Mouse (Mus musculus) urinary bladder, adult 2 months (tissue): ENCODE data around the gene Xk. TPM values are rescaled to one million over a fixed set of nuclear protein-coding genes. Genes with fewer than 3 reads are reported as not detected.
"Not testable (repeated sequence)": the region's sequence is repeated elsewhere in the genome, so short reads cannot be mapped to it uniquely, and the experiment has no call there.

Experiments
- DNase-seq: peaks from one replicate; pipeline ENCODE4 v3.0.0; 2022; ENCODE audit warnings: low spot score
- polyA plus RNA-seq: library from polyadenylated mRNA; depleted of rRNA; stranded (reverse); fragments of >200 nt; gene quantifications from 2 replicates; pipeline ENCODE4 v1.2.3, GENCODE M21; 2012; rRNA removed

Xk gene
- 13.8 and 16.7 TPM in 2 replicates for polyA plus RNA-seq

DNA sequence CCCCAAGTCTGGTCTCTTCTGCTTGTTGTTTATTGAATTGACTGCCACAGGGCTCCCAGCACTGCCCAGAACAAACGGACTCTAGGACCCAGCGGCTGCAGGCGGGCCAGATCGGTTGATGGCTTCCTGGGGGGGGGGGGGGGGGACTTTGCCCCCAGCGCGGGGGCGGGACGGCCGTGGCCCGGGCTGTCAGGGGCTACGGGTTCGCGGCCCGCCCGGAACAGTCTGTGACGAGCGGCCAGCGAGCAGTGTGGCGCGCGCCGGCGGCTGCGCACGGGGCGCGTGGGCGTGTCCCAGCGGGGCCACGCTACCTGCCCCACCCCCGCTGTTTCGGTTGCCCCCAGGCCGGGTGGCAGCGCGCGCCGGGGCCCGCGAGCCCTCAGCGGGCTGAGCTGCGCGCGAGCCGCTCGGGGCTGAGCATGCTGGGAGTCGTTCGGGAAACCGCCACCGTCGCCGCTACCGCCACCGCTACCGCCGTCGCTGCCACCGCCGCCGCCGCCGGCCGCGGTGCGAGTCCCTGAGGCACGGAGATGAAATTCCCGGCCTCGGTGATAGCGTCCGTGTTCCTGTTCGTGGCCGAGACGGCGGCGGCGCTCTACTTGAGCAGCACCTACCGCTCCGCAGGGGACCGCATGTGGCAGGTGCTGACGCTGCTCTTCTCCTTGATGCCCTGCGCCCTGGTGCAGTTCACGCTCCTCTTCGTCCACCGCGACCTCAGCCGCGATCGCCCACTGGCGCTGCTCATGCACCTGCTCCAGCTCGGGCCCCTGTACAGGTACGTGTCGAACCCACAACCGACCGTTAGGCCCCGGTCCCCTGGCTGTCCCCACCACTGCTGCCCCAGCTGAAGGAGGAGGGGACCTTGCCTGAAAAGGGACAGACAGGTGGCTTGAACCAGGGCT lies at the start of gene Xk:
TSS of gene Xk (plus strand) at position 297 of the 902 bp plus-strand sequence.
- peak; percentile 45 for DNase-seq

- DNase-seq = no peak
Observed at GRCm38 (mm10) chrX:9227105-9227504, 45.5 kb upstream of the Xk start.

- DNase-seq = no peak
Observed at GRCm38 (mm10) chrX:9240737-9241591, 31.6 kb upstream of the Xk start.

GRCm38 (mm10) chrX:9243381-9243864 lies 29.1 kb upstream of the Xk start:
- no peak for DNase-seq

- DNase-seq = no peak
Observed at GRCm38 (mm10) chrX:9244603-9245336, 27.8 kb upstream of the Xk start.

GRCm38 (mm10) chrX:9248911-9249310 lies 23.6 kb upstream of the Xk start:
- DNase-seq = no peak

DNA sequence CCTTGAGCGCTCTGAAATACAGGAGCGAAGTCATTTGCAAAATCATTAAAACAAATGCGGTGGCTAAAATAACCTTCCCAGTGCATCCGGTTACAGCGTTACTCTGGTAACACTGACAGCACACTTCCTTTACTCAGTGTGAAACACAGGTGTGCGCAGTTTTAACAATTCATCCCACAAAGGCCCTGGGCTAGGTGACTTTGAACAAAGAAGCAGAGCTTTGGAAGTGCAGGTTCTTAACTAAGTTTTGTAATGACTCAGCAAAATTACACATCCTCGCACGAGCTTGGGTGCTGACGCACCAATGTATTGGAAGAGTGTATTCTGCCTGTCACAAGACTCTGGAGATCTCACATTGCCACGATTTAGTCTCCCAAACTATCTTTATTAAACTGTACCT lies 18.6 kb upstream of the Xk start:
- no peak for DNase-seq

- DNase-seq = no peak
Observed at GRCm38 (mm10) chrX:9254901-9255300, 17.7 kb upstream of the Xk start.

DNA sequence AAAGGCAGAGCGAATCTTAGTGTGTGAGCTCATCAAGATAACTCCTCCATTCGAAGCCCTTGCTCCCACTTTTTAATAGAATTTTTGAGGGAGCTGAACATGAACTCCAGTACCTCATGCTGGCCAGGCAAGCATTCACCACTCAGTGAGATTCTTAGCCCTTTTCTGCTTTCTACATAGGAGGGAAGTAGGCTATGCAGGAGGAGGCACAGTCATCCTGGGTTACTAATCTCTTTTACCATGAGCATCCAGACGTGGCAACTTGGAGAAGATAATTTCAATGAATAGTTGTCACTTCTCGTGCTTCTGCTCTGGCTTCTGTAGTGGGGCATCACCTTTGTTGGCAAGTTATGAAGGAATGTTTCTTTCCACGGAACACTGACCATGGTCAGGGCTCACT lies 15.8 kb upstream of the Xk start, which contains the start of gene Gm14862:
TSS of gene Gm14862 (minus strand) at position 134 of the 400 bp plus-strand sequence.
- DNase-seq = no peak

DNA sequence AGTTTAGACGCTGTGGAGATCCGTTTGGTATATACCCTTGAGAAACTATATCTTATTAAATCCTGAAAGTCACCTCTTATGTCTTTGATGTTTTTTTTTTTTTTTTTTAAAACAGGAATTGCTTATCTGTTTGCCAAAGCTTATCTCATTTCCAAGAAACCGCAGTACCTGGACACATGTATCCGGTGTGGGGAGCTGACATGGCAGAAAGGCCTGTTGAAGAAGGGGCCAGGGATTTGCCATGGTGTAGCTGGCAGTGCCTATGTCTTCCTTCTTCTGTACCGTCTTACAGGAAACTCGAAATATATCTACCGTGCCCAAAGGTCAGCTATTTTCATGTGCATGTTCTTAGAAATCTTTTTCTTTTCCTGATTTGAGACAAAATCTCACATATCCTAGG lies 14.7 kb upstream of the Xk start:
- DNase-seq = no peak

DNA sequence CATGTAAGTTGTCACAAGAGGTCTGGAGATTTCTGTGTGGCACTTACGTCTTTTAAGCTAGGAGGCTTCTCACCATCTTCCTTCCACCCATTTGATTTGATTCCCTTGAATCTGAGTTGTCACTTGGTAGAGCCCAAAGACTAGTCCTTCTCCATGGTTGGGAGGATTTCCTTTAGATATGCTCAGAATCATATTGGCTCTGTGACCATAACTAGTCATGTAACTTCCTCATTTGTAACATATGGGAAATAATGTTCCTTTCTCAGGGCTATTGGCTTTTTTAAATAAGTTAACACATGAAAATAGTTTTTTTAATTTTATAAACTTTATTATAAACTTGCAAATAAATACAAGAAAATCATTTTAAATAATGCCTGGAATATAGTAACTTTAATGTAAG lies 13.3 kb upstream of the Xk start:
- no peak for DNase-seq

DNA sequence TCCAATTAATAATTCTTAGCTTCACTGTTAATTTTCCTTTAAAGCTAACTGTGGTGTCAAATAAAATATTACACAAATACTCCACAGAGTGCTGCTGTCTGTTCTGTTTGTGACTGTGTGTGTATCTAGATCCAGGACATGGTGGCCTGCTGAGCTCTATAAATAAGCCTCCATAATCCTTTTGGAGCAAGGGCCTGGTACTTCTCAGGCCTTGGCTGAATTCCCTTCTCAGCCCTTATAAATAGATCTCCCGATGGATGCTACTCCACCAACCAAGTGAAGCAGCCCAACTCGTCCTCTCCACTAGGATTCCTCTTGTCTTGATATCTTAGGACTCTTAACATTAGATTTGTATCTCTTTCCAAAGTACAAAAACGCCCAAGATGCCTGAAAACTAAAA lies 1.4 kb upstream of the Xk start:
- no peak for DNase-seq

DNA sequence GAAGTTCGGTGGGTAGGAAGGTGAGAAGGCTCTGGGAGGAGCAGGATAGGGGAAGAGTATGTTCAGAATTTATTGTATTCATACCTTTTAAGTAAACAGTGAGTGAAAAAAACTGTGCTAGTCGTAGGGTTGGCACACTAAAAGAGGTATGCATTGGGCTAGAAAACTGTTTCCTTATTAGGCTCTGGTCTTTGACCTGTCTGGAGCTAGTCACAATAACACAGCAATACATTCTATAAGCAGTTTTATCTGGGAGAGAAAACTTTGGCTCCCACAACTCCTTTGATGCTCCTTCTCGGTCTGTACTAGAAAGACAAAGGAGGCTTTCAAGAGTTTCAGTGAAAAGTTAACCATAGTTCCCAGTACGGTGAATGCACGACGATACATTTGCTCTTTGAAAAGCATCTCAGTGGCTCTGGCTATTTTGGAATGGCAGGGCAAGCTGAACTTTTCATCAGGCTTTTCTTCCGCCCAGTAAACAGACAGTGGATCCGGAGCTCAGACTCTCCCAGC lies 553 bp upstream of the Xk start:
- DNase-seq = no peak

- DNase-seq = no peak
Observed at GRCm38 (mm10) chrX:9273377-9274002, 934 bp downstream of the Xk start.

GRCm38 (mm10) chrX:9274321-9274720 lies 1.8 kb downstream of the Xk start:
- no peak for DNase-seq

DNA sequence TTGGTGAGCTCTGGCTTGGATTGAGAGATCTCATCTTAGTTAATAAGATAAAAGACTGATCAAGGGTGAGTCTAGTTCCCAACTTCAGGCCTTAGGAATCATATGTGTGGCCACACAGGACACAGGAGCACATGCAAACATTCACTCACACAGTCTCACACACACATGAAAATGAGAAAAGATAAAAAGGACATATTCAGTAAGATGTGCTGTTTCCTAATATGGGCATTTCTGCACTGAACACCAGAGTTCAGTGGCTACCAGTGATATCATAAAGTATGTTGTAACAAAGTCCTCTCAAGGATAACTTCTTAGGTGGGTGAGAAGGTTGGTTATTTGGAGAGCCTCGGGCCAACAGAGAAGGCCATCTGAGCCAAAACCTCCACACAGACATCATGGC lies 10.9 kb downstream of the Xk start, which contains the start of gene H2al1m:
TSS of gene H2al1m (plus strand) at position 301 of the 400 bp plus-strand sequence.
- DNase-seq = not testable (repeated sequence)

DNA sequence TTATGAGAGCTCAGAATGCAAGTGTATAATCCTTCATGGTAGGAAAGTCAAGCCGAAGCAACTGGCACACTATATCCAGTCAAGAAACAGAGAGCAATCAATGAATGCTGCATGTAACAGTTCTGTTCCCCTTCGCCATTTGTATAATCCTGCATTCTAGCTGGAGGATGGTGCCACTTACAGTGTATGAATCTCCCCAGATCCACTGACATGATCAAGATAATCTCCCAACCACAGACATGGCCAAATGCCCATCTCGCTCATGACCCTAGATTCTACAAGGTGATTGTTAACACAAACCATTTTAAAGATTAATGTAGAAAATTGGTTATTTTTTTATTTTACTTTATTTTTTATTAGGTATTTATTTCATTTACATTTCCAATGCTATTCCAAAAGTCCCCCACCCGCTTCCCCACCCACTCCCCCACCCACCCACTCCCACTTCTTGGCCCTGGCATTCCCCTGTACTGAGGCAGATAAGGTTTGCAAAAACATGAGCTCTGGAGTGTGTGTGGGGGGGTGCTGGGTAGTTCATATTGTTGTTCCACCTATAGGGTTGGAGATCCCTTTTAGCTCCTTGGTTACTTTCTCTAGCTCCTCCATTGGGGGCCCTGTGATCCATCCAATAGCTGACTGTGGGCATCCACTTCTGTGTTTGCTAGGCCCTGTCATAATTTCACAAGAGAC lies 20.7 kb downstream of the Xk start:
- DNase-seq = not testable (repeated sequence)

DNA sequence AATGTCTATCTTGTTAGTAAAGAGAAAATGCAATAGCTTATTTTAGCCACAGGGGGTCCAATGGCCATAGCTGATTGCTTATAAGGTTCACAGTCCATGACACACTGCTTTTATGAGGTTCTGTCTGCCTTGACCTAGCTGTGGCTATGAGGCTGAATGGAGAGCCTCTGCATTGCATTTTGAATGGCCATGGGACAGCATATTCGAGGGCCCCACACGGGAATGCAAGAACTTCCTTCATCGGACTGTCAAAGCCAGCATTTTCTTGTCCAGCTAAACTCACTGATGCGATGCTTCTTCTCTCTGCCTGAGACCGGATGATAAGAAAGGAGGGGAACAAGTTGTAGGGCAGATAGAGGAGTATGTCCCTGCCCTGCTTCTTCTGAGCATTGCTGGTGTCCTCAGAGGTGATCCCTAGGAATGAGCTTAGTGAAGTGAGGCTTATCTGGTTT lies 25.9 kb downstream of the Xk start:
- no peak for DNase-seq

DNA sequence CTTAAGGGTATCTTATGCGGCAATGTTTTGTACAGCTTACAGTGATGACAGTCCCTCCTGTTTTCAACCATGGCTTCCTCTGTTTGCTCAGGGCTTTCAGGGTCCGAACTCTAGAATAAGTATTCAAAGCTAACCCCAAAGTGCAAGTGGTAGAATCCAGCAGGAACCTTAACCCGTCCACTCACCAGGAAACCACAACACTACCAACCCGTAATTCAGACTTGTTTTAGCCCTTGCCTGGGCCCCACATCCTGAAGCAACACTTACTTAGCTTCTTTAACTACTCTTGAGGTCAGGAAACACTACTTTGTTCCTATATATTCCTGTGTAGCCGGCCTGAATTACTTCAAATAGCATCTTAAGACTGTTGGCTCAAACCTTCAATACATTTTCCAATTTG lies 30.2 kb downstream of the Xk start:
- DNase-seq = no peak

DNA sequence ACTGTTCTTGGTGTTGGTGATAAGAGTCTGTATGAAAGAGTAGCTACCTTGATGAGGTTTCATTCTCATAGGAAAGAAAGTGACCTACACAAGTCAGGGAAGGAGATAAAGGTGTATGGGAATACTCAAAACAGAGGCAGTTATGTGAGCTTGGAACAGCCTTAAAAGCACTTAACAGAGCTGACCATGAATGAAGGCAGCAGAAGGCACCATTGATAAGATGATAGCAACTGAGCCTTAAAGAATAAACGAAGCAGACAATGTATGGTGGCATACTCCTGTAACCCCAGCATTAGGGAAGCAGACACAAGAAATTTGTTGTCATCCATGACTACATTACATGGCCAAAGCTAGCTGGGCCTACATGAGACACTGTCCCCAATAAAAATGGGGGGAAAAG lies 30.9 kb downstream of the Xk start:
- no peak for DNase-seq
